Mouse (Mus musculus): Measurements from ENCODE around the gene Rap1gap.

Gene Rap1gap

DNA sequence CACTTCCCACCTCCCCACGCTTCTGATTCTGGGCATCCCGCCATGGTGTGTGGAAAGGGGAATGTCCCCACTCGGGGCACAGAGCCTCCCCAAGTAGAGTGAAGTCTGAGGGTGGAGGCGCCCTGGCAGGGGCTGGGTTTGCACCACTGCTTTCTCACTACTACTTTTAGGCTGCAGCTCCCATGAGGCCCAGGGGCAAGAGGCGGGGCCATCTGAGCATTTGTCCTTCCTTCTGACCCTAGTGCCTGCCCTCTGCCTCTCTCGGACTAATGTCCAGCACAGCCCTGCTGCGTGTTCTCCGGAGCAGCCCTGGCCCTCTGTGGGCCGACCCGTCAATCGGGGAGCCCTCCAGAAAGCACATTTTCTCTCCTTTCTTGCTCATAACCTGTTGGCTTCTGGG, 59.7 kb downstream of the Rap1gap start:
- peak; percentile 78 to 83 for DNase-seq

DNA sequence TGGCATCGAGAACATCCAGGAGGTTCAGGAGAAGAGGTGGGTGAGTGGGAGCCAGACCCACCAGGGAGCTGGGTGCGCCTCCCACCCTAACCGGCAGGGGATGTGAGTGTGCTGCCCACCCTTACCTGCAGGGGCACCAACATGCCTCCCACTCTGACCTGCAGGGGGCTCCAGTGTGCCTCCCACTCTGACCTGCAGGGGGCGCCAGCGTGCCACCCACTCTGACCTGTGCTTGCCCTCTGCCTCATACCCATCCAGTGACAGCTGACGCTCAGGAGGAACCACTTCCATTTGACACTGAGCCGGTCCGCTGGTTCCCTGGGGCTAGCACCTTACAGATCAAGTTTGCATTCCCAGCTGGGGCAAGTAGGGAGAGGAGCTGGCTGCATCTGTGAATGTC, 60.2 kb downstream of the Rap1gap start:
- DNase-seq, result peak; percentile 64 to 81

DNA sequence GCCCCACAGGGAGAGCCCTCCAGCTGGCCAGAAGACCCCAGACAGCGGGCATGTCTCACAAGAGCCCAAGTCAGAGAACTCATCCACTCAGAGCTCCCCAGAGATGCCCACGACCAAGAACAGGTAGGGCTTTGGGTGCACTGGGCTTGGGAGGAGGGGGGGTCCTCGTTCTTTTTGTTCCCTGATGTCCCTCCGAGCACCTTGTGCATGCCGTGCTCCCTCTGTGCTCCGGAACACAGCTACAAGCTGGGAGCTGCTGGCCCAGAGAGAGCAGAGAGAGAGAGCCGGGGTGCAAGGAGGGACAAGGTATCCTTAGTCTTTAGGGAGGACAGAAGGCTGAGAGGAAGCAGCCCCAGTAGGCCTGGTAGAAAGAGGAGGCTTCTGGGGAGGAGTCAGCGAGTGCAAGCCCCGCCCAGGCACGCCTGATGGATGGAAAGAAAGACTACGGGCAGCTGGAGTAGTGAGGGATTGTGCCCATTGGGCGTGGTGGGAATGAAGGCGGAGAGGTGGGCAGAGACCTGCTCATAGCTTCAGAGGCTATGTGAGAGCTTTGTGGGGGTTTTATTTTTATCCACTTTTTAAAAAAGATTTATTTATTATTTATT, 61.1 kb downstream of the Rap1gap start:
- DNase-seq, result no peak

- DNase-seq, result no peak
These were observed 62.4 kb downstream of the Rap1gap start for GRCm38 (mm10) chr4:137726739-137727505.

GRCm38 (mm10) chr4:137727506-137728187, 63.1 kb downstream of the Rap1gap start:
- DNase-seq, result peak; percentile 65 to 76

GRCm38 (mm10) chr4:137728399-137729154, 64.1 kb downstream of the Rap1gap start:
- peak in 1 of 2 experiments; percentile 48 for DNase-seq

DNA sequence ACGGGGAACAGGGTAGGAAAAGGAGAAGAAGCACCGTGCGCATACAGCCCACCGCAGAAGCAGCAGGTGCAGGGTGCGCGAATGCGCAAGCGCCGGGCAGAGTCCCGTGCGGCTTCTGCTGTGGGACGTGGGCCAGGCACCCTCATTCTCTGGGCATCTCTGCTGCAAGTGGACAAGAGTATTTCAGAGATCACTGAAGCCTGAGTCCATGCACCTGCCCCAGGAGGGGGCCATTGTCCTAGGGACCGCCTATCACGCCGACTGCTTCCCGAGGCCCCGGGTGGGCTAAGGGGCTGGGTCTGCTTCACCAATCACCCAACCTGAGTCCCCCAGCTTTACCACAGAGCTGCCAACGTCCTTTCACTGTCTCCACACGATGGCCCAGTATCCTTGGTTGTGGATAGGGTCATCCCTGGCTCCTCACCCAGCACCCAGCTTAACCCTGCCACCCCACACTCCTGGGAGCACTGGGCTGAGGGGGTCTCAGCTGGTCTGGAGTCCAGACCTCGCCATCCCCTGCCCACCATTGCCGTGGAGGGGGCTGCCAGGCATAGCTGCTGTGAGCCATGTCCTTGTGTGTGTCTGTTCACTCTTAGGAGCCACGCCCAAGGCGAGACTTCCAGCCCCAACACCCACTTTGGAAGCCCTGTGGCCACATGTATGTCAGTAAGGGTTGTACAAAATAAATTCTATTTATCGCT, 64.8 kb downstream of the Rap1gap start:
- DNase-seq, result no peak

DNA sequence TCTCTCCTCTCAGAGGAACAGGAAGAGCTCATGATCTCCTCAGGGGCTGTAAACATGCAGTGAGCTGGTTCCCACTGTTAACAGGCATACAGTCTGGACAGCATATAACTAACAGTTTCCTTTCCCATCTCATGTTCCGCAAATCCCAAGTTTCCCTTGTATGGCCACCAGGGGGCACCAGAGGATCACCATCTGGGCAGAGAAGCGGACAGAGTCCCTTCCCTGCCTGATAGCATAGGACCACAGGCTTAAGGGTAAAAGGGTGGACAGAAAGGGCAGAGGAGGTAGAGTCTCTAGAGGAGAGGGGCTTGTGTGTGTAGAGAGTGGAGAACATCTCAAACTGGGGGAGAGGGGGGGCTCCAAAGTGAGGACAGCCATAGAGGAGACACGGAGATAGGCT, 65.6 kb downstream of the Rap1gap start:
- peak; percentile 86 to 94 for DNase-seq

DNA sequence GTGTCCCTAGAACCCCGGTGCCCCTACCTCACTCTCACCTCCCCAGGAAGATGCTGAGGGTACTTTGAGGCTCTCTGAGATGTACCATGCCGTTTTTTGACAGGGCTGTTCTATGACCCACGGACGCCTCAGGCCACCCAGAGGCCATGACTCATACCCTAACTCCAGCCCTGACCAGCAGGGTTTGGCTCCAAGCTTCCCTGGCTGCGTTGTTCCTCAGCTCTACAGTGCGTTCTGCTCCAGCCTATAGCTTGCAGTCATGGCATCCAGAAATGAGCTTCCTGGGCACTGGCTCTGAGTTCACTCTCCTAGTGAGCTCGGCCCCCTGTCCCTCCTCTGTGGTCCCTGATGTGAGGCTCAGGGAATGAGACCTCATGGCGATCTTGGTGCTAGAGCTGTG, 66.2 kb downstream of the Rap1gap start:
- no peak for DNase-seq

DNA sequence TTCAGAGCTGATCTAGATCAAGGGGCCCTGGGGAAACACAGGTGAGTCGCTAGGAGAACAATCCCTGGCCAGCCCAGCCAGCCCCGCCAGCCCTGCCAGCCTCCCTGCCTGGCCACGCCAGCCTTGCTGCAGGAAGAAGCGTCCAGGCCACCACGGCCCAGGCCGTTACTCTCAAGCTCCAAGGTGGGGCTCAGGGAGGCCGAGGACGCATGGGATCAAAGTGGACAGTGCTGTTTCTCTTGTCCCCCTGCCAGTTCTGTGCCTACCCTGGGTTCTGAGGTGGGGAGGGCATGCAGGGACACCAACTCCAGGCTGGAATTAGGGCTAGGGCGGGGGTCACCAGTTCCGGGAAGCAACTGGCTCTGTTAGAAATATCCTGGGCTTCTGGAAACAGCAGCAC, 67.4 kb downstream of the Rap1gap start:
- DNase-seq, result no peak

DNA sequence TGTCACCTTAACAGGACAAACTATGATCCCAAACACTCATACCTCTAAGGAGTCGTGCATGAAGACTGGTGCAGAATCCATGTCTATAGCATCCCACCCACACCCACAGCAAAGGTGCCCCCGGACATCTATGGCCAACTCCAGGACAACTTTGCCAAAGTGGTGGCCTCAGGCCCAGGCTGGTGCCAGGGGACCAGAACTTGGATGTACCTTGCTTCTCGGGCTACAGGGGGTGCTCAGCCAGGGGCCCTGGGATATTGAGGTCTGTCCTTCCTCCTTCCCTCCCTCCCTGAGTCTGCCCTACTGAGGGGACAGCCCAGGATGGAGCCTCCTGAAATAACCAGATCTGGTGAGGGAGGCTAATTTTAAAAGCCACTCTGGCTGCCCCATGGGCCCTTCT, 67.8 kb downstream of the Rap1gap start:
- DNase-seq, result no peak

- DNase-seq, result no peak
These were observed 68.4 kb downstream of the Rap1gap start for GRCm38 (mm10) chr4:137732962-137733361.

GRCm38 (mm10) chr4:137733459-137733858, 68.9 kb downstream of the Rap1gap start:
- DNase-seq, result peak in 1 of 2 experiments; percentile 52

GRCm38 (mm10) chr4:137736220-137736701, 71.7 kb downstream of the Rap1gap start:
- DNase-seq, result peak; percentile 85 to 87

DNA sequence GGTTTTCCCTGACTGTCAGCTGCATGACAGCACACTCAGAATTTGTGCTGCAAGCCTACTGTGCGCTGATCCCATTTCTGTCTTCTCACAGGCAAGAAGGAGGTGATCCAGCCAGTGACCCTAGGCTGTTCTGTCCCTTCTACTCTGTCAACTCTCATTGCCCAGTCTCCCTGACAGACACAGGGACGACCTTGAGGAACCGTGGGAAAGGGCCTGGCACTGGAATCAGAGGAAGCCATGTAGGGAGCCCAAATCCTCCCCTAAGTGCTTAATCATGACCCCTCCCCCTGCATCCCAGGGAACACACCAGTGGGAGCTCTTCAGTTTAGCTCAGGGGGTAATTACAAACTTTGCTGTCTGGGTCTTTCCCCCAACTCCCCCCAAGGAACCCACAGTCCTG, 73.2 kb downstream of the Rap1gap start:
- DNase-seq, result no peak

GRCm38 (mm10) chr4:137739151-137739923, 74.8 kb downstream of the Rap1gap start:
- peak; percentile 57 to 64 for DNase-seq

DNA sequence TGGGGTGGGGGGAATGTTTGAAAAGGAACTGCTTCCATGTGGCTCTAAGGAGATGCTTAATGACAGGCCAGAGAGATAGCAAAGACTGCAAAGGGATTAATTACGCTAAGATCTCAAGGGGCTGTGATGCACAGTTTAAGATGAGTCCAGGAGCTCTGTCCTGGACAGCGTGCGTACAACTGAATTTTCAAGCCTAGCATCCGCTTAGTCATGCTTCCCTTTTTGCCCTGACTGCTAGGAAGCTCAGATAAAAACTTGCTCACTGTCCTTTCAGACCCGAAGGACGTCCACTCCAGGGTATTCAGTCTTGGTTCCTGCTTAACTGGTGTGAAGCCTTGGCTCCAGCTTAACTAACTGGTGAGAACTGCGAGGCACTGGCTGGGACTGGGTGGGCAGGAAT, 75.8 kb downstream of the Rap1gap start:
- DNase-seq, result no peak

DNA sequence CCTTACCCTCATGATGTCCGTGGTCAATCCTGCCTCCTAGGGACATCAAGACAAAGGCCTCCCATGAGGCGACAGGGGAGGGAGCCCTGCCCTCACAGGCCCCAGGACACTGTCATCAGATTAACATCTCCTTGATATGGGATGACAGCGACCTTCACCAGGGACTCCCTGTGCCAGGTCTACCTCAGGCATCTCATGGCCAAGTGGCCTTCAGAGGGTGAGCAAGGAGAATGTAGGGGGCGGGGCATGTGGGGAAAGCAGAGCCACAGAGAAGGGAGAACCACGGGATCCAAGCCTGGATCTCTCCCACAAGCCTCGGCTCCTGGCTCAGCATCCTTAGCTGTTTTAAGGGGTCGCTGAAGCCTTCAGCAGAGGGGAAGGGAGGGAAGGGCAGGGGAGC, 79.3 kb downstream of the Rap1gap start:
- no peak for DNase-seq

GRCm38 (mm10) chr4:137744433-137744918, 80.0 kb downstream of the Rap1gap start:
- peak in 1 of 2 experiments; percentile 56 for DNase-seq

DNA sequence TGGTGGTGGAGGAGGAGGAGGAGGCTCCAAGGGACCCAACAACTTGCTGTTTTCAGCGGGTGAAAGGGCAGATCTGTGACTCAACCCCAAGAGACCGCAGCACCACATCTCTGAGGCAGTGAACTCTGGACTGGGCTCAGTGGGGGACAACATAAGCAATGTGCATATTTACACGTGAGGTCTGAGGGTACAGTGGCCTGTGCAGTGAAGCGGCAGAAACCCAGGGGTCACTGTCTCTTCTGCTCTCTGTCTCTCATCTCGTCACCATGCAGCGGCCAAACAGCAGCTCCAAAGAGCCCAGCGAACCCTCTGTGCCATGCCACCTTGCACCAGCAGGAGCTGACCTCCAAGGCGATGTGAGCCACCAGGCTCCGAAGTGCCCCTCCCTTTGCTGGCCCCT, 82.6 kb downstream of the Rap1gap start:
- peak; percentile 81 to 91 for DNase-seq

DNA sequence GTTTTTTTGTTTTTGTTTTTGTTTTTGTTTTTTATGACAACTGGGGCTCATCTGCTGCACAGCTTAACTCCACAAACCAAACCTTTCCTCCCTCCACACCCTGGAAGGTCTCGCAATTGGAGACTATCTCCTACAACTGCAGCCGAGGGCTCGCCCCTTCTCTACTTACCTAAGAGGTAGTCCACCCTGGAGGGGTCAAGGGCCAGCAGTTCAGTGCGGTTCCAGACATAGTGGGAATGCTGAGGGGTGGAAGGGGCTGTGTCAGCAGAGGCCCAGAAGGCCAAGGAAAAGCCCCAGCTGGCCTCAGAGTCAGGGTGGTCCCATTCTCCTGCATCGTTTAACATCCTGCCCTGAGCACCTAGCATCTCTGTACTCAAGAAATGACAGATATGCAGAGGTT, 83.1 kb downstream of the Rap1gap start:
- peak in 1 of 2 experiments; percentile 52 for DNase-seq

Measured in kidney, postnatal 36 days (tissue).